Mouse (Mus musculus): ENCODE measurements at regions not wholly inside any gene's neighbourhood (a gene's known extent, or its start where the extent isn't known, plus 50 kb on each side); places are given as distances from the start of the nearest gene placed in this dataset.

DNA sequence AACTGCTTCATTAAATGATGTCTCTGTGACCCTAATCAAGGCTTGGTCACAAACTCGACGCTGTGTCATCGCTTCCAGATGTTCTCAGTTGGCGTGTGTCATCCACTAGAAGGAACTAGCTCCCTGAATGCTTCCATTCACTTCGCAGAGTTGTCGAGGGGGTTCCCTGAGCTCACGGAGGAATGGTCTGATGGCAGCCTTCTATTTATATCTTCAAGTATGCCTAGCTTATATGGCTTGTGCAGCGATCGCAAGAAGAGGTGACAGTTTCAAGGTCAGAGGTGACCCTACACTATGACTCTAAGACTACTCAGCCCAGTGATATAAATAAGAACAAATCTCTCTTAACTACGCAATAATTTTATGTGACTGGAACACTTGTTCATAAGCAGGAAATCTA is 126.3 kb downstream of the Nr4a2 start:
- TF ChIP-seq GATA1 (IDR thresholded peaks at IDR 0.05; ENCODE audit: low read length) = no peak

DNA sequence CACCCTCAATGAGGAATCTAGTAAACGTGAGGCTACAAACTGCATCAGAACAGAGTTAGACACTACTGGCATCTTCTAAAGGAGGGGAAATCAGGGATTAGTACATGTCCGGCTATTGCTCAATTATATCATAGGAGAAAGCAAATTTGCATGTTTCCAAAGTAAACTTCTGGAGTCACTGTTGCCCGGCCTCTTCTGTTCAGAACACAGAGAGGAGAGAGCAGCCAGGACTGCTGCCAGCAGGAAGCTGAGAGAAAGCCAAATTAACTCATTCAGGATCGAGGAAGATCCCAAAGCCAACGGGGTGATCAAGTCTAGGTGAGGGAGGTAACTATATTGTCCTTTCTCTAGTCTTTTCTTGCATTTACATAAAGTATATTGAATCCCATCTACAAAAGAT is 131.0 kb downstream of the Nr4a2 start:
- no peak for TF ChIP-seq GATA1 (IDR thresholded peaks at IDR 0.05; ENCODE audit: low read length)

GRCm38 (mm10) chr2:56991821-56992220 is 132.0 kb downstream of the Nr4a2 start:
- TF ChIP-seq GATA1 (IDR thresholded peaks at IDR 0.05; ENCODE audit: low read length) = no peak

DNA sequence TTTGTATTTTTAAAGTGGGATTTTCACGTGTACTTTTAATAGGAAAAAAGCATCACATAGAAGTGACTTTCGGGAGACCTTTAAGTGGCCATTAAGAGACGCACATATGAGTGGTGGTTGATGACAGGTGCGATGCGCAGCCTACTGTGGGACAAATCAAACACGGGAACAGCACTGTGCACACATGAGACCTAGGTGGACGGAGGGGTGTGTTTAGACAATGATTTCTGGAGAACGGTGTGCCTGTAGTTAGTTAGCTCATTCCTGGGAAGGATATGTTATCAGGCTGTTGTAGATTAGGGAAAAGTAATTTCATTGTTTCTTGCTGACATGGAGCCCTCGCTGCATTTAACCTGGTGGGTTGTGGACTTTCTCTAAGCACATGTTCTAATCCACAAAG is 133.0 kb downstream of the Nr4a2 start:
- TF ChIP-seq GATA1 (IDR thresholded peaks at IDR 0.05; ENCODE audit: low read length) = no peak

- no peak for TF ChIP-seq GATA1 (IDR thresholded peaks at IDR 0.05; ENCODE audit: low read length)
Measured at GRCm38 (mm10) chr2:56983167-56983566, 140.6 kb downstream of the Nr4a2 start.

DNA sequence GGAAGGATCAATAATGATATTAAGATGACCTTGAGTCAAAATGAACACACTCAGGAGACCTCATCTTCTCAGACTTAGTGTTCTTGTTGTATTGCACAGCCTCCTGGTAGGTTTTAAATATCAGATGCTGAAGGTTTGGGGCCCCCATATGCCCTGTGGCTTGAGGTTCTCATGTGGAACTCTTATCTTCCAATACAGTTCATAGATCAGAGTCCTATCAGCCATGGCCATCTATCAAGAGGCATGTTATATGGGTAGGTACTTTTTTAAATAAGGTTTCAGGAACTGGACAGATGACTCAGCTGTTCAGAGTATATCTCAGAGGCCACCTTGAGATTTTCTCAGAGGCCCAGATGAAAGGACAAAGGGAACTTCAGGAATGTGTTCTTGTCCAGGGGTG is 143.2 kb downstream of the Nr4a2 start:
- peak; percentile 49 for TF ChIP-seq GATA1 (IDR thresholded peaks at IDR 0.05; ENCODE audit: low read length)

- no peak for TF ChIP-seq GATA1 (IDR thresholded peaks at IDR 0.05; ENCODE audit: low read length)
Measured at GRCm38 (mm10) chr2:56975680-56976079, 148.1 kb downstream of the Nr4a2 start.

DNA sequence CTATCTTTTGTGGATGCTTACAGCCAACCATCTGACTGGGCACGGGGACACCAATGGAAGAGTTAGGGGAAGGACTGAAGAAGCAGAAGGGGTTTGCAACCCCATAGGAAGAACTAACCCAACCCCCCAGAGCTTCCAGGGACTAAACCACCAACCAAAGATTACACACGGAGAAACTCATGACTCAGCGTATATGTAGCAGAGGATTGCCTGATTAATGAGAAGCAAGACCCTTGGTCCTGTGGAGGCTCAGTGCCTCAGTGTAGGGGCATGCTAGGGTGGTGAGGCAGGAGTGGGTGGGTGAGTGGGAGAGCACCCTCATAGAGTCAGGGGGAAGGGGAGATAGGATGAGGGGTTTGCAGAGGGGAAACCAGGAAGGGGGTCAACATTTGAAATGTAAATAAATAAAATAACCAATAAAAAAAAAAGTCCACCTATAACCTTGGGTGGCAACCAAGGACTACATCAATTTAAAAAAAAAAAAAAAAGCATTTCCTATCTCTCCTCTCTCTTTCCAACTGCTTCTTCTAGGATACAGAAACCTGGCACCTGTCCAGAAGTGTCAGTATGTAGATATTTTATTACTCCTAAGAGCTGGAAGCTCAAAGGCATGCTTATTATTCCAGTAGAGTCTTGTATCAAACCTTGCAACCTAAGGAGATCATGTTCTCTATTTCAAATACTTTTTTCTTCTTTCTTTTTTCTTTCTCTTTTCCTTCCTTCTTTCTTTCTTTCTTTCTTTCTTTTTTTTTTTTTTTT is 159.7 kb downstream of the Nr4a2 start:
- no peak for TF ChIP-seq GATA1 (IDR thresholded peaks at IDR 0.05; ENCODE audit: low read length)

DNA sequence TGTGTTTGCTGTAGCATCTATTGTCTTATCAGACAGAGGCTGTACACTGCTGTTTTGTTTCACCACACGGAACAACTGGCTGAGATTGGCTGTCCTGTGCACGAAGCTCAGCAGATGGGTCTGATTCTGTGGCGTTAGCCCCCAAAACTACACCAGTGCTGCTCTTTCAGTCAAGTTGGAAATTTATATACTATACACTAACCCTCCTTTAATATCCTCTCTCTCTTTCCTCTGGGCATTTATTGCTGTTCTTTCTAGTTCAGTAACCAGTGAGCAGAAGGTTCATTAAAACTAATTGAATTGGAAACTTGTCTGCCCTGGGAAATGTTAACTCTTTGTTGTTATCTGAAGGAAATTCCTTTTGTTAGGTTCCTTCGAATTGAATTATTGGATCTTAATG is 164.1 kb downstream of the Nr4a2 start:
- TF ChIP-seq GATA1 (IDR thresholded peaks at IDR 0.05; ENCODE audit: low read length) = no peak

GRCm38 (mm10) chr2:56953337-56953736 is 170.5 kb downstream of the Nr4a2 start:
- no peak for TF ChIP-seq GATA1 (IDR thresholded peaks at IDR 0.05; ENCODE audit: low read length)

- no peak for TF ChIP-seq GATA1 (IDR thresholded peaks at IDR 0.05; ENCODE audit: low read length)
Measured at GRCm38 (mm10) chr2:56912531-56912930, 211.3 kb downstream of the Nr4a2 start.

GRCm38 (mm10) chr2:56909096-56909865 is 214.5 kb downstream of the Nr4a2 start:
- TF ChIP-seq GATA1 (IDR thresholded peaks at IDR 0.05; ENCODE audit: low read length) = no peak

DNA sequence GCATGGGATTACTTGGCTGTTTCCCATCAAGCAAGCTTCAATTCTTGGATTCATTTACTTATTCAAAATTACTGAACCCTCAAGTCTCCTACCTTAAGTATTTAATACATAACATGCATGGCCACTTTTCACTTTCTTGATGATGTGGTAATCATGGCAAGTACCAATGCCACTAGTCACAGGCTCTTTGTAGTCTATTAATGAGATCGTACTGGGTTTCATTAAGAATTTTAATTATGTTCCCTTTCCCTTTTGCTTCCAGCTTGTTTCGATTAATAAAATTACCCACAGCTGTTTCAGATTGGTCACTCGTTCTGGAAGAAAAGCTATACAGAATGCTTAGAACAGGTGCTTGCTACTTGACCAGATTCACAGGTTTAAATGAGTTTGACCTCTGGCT is 238.6 kb downstream of the Nr4a2 start:
- no peak for TF ChIP-seq GATA1 (IDR thresholded peaks at IDR 0.05; ENCODE audit: low read length)

DNA sequence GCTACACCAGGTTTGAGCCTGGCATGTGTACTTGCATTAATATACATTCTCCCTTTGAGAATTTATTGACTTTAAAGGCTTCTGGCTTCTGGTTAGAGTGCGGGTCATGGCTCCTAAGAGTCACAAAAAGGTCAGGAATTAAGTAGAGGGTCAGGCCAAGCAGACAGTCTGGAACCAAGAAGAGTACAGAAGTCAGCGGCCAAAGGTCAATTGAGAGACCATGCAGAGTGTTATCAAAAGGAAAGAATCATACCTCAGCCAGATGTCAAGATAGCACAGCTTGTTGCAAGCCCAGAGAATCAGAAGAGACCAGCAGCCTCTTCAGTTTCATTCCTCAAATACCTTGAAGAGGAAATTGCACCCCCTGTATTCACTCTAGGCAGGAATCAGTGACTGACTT is 263.0 kb downstream of the Nr4a2 start:
- no peak for TF ChIP-seq GATA1 (IDR thresholded peaks at IDR 0.05; ENCODE audit: low read length)

- TF ChIP-seq GATA1 (IDR thresholded peaks at IDR 0.05; ENCODE audit: low read length) = no peak
Measured at GRCm38 (mm10) chr2:56820551-56820950, 303.3 kb downstream of the Nr4a2 start.

DNA sequence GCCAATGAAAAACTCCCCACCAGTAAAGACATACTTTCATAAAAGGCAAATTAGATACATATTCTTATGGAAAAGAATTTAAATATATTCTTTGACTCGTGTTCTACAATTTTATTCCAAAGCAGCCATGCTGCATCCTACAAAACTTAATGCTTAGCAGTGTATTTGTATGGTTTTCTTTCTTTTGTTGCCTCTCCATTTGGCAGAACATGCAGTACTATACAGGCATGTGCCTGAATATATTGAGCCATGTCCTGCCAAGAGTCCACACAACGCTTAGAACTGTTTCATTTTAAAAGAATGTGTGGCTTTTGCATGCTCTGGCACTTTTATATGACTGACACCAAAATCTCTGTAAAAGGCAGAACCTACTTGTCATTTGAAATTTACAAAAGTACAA is 339.0 kb downstream of the Nr4a2 start:
- TF ChIP-seq GATA1 (IDR thresholded peaks at IDR 0.05; ENCODE audit: low read length) = no peak

Data from G1E-ER4 (cell line).